Mouse (Mus musculus) neural tube, embryonic 14.5 days (tissue): ENCODE results near the gene Mpig6b. TPM values are rescaled to one million over a fixed set of nuclear protein-coding genes. Genes with fewer than 3 reads are reported as not detected.
A peak's percentile ranks its signal among the peaks of the same experiment; 100 is the strongest.

Experiments
- ATAC-seq: fragments of 200-750 bp; cut with Nextera tagmentation; 2 replicates; pipeline ENCODE4 v1.8.0; 2017; ENCODE audit warnings: low read depth, mild to moderate bottlenecking, moderate TSS enrichment, moderate library complexity
- H3K27ac ChIP-seq: fragments of 300-500 bp; sonication (generic); 2 replicates; pipeline ENCODE4 v1.5.1; 2014; ENCODE audit warnings: low read depth, mild to moderate bottlenecking, control low read depth, low read length, moderate library complexity, mixed read lengths
- H3K27me3 ChIP-seq: fragments of 300-500 bp; sonication (generic); 2 replicates; pipeline ENCODE4 v1.6.1; 2014; ENCODE audit warnings: low read length; ENCODE audit not compliant: control insufficient read depth, insufficient read depth
- H3K36me3 ChIP-seq: fragments of 300-500 bp; sonication (generic); 2 replicates; pipeline ENCODE4 v1.6.1; 2014; ENCODE audit warnings: low read length, mixed read lengths; ENCODE audit not compliant: control insufficient read depth, insufficient read depth
- H3K4me1 ChIP-seq: fragments of 300-500 bp; sonication (generic); 2 replicates; pipeline ENCODE4 v1.6.1; 2014; ENCODE audit warnings: low read length; ENCODE audit not compliant: control insufficient read depth, insufficient read depth
- H3K4me2 ChIP-seq: fragments of 300-500 bp; sonication (generic); 2 replicates; pipeline ENCODE4 v1.6.1; 2014; ENCODE audit warnings: mild to moderate bottlenecking, low read depth, low read length, control low read depth
- H3K4me3 ChIP-seq: fragments of 300-500 bp; sonication (generic); 2 replicates; pipeline ENCODE4 v1.5.1; 2014; ENCODE audit warnings: low read depth, low read length, control low read depth, mixed read lengths
- H3K9ac ChIP-seq: fragments of 300-500 bp; sonication (generic); replicated peaks from 2 replicates; pipeline ENCODE4 v1.6.1; 2014; ENCODE audit warnings: low read depth, mild to moderate bottlenecking, control low read depth, low read length, mixed read lengths
- H3K9me3 ChIP-seq: fragments of 300-500 bp; sonication (generic); 2 replicates; pipeline ENCODE4 v1.6.1; 2016; ENCODE audit warnings: low read length; ENCODE audit not compliant: control insufficient read depth
- WGBS: fragments of 180-500 bp; shearing (Covaris S2); extraction: QIAGEN DNeasy Blood & Tissue Kit; methylation state at CpG from one replicate; pipeline ENCODE4 v1.1.7; 2014; 5-methylcytosine and 5-hydroxymethylcytosine counted together
- polyA plus RNA-seq: library from polyadenylated mRNA; unstranded; fragments of >200 nt; fragmentation: Nextera tagmentation; extraction: Ambion mirVana; gene quantifications from 2 replicates; pipeline ENCODE4 v1.2.1, GENCODE M21; 2014

Gene Mpig6b
- polyA plus RNA-seq, 1 experiment from 2014 or later = 0.15 TPM

GRCm38 (mm10) chr17:35019894-35020293, 46.1 kb downstream of the Mpig6b start:
- H3K27me3 ChIP-seq = no peaks in the 10 kb centered on the region
- WGBS = 74% methylated on average over 11 of the region's 11 CpGs
- no peaks in the 10 kb centered on the region for H3K9me3 ChIP-seq
- H3K4me2 ChIP-seq = no peak overlapping the region
- peaks cover 15% of the 10 kb centered on the region for H3K36me3 ChIP-seq
- H3K9ac ChIP-seq = no peak overlapping the region
- H3K4me3 ChIP-seq = no peak overlapping the region
- H3K27ac ChIP-seq = no peak overlapping the region
- H3K4me1 ChIP-seq = no peaks in the 10 kb centered on the region
- ATAC-seq = no peak

DNA sequence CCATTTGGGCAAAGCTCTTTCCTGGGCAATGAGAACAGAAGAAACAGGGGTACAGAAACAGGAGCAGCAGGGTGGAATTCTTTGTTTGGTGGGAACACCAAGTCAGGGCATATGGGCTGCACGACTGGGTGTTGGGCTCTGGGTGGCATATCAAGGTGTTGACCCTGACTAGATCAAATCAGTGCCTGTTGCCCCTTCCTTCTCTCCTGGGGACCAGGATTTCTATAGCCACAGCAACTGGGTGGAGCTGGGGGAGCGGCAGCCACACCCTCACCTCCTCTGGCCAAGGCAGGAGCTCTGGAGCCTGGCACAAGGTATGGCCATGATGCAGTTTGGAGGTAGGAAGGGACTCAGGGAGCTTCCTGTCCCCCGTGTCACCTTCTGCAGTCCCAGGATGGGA, 47.8 kb downstream of the Mpig6b start:
- Histone ChIP-seq H3K27ac (no peak overlapping the region), H3K9ac (no peak overlapping the region), H3K4me3 (no peak overlapping the region), H3K9me3 (no peaks in the 10 kb centered on the region), H3K27me3 (no peaks in the 10 kb centered on the region), H3K36me3 (peaks cover 32% of the 10 kb centered on the region), H3K4me1 (no peaks in the 10 kb centered on the region), H3K4me2 (no peak overlapping the region)
- WGBS = 73% methylated on average over 3 of the region's 3 CpGs
- ATAC-seq = no peak

- ATAC-seq = no peak
Observed at GRCm38 (mm10) chr17:35017706-35018030, 48.3 kb downstream of the Mpig6b start.

DNA sequence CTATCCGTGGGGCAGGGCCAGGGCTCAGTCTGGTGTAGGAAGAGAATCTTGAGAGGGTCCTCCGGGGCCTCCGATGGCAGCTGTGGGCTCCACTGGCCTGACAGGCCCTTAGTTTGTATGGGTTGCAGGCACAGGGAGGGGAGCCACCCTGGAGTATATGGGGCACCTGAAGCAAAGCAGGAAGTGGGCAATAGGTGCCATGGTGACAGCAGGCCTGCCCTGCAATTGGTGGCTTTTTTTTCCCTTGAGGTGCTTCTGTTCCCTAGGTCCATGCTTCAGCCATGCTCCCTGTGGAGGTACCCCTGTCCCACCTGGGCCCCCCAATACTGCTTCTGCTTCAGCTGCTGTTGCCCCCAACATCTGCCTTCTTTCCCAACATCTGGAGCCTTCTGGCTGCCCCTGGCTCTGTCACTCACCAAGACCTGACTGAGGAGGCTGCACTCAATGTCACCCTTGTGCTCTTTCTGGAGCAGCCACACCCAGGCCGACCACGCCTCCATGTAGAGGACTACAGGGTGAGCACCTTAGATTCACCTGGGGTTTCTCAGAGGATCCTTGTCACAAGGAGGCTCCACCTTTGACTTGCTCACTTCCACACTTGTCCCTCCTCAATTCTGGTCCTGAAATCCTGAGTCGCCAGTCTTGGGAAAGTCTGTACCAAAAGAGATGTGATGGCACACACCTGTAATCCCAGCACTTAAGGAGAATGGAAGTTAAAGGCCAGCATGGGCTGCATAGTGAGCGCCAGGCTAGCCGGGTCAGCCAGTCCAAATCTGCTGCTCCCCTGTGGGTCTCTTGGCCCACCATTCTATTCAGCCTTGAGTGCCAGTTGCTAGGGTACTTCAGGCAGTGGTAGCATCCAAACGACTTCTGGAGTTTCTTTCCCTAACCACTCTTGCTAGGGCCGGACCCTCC, 48.9 kb downstream of the Mpig6b start:
- H3K27me3 ChIP-seq = no peaks in the 10 kb centered on the region
- no peaks in the 10 kb centered on the region for H3K4me1 ChIP-seq
- H3K9ac ChIP-seq = no peak overlapping the region
- H3K9me3 ChIP-seq = no peaks in the 10 kb centered on the region
- peaks cover 43% of the 10 kb centered on the region for H3K36me3 ChIP-seq
- H3K4me3 ChIP-seq = no peak overlapping the region
- ATAC-seq = no peak
- WGBS = 83% methylated on average over 10 of the region's 10 CpGs
- H3K27ac ChIP-seq = no peak overlapping the region
- no peak overlapping the region for H3K4me2 ChIP-seq

More at GRCm38 (mm10) chr17:35017706-35018030, 48.3 kb downstream of the Mpig6b start:
- Histone ChIP-seq H3K4me3 (no peak overlapping the region), H3K27me3 (no peaks in the 10 kb centered on the region), H3K9ac (no peak overlapping the region), H3K4me1 (no peaks in the 10 kb centered on the region), H3K4me2 (no peak overlapping the region), H3K9me3 (no peaks in the 10 kb centered on the region), H3K27ac (no peak overlapping the region), H3K36me3 (peaks cover 37% of the 10 kb centered on the region)
- WGBS = 78% methylated on average over 14 of the region's 14 CpGs

DNA sequence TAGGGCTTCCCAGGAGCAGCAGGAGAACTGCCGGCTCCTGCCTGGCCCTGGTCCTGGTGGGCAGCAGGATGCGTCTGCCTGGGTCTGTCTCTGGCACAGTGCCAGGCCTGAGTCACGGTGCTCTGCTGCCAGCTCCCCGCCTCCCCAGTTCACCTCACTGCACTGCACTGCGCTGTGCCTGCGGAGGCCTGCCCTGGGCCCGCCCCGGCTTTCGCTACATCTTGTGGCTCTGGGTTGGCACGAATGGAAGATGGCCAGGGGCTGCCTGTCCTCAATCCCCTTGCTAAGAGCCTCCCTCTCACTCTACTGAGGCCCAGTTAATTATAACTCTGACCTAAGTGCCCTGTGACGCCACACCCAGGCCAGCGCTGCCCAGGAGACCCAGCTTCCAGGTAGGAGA, 49.6 kb downstream of the Mpig6b start, which contains the start of gene Vwa7:
Gene Vwa7 (plus strand): TSS at position 204 of the 400 bp plus-strand sequence.
- Histone ChIP-seq H3K36me3 (peaks cover 49% of the 10 kb centered on the region), H3K9me3 (no peaks in the 10 kb centered on the region), H3K4me2 (no peak within 1 kb of the TSS), H3K9ac (no peak within 1 kb of the TSS), H3K27ac (no peak within 1 kb of the TSS), H3K4me1 (no peaks in the 10 kb centered on the region), H3K4me3 (no peak within 1 kb of the TSS), H3K27me3 (no peaks in the 10 kb centered on the region)
- ATAC-seq = peak; percentile 73; the same call in 1 of the 2 replicates
- WGBS = 59% methylated on average over 12 of the region's 12 CpGs

GRCm38 (mm10) chr17:35015296-35015695, 50.7 kb downstream of the Mpig6b start:
- Histone ChIP-seq H3K36me3 (peaks cover 60% of the 10 kb centered on the region), H3K4me2 (no peak overlapping the region), H3K4me3 (no peak overlapping the region), H3K27me3 (no peaks in the 10 kb centered on the region), H3K27ac (no peak overlapping the region), H3K4me1 (no peaks in the 10 kb centered on the region), H3K9me3 (no peaks in the 10 kb centered on the region), H3K9ac (no peak overlapping the region)
- WGBS = 95% methylated on average over 16 of the region's 16 CpGs
- no peak for ATAC-seq

- Histone ChIP-seq H3K4me3 (no peak overlapping the region), H3K9me3 (no peaks in the 10 kb centered on the region), H3K36me3 (peaks cover 65% of the 10 kb centered on the region), H3K27me3 (no peaks in the 10 kb centered on the region), H3K9ac (no peak overlapping the region), H3K4me1 (no peaks in the 10 kb centered on the region), H3K4me2 (no peak overlapping the region), H3K27ac (no peak overlapping the region)
- no peak for ATAC-seq
- 96% methylated on average over 6 of the region's 6 CpGs for WGBS
Observed at GRCm38 (mm10) chr17:35013221-35013620, 52.8 kb downstream of the Mpig6b start.

Other genes with a start within 250 kb of the Mpig6b start
- 30.5 and 37.7 TPM in 2 replicates for gene Stk19, start 229.2 kb downstream of the Mpig6b start, polyA plus RNA-seq
- gene Dxo, start 229.2 kb downstream of the Mpig6b start, polyA plus RNA-seq = 59.4 and 67.7 TPM in 2 replicates
- gene Skiv2l, start 216.0 kb downstream of the Mpig6b start, polyA plus RNA-seq = 46.2 and 57.7 TPM in 2 replicates
- 78.3 and 78.9 TPM in 2 replicates for gene Nelfe, start 215.8 kb downstream of the Mpig6b start, polyA plus RNA-seq
- gene Cfb, start 203.7 kb downstream of the Mpig6b start, polyA plus RNA-seq = 1.3 and 2.0 TPM in 2 replicates
- gene Zbtb12, start 186.7 kb downstream of the Mpig6b start, polyA plus RNA-seq = 2.2 and 2.3 TPM in 2 replicates
- gene Gm20547, start 184.1 kb downstream of the Mpig6b start, polyA plus RNA-seq = not detected in 2 replicates
- gene C2, start 167.9 kb downstream of the Mpig6b start, polyA plus RNA-seq = 1.5 and 2.1 TPM in 2 replicates
- gene Ehmt2, start 167.7 kb downstream of the Mpig6b start, polyA plus RNA-seq = 78.1 and 86.8 TPM in 2 replicates
- gene Slc44a4, start 151.7 kb downstream of the Mpig6b start, polyA plus RNA-seq = not detected in 2 replicates
- 27.4 and 30.1 TPM in 2 replicates for gene Neu1, start 134.9 kb downstream of the Mpig6b start, polyA plus RNA-seq
- 0.27 and 0.35 TPM in 2 replicates for gene Hspa1b, start 106.9 kb downstream of the Mpig6b start, polyA plus RNA-seq
- gene Gm20481, start 96.3 kb downstream of the Mpig6b start, polyA plus RNA-seq = not detected in 2 replicates
- gene Hspa1a, start 94.0 kb downstream of the Mpig6b start, polyA plus RNA-seq = 7.0 and 7.6 TPM in 2 replicates
- gene Hspa1l, start 93.5 kb downstream of the Mpig6b start, polyA plus RNA-seq = 1.6 and 2.8 TPM in 2 replicates
- gene Lsm2, start 84.3 kb downstream of the Mpig6b start, polyA plus RNA-seq = 89.1 and 89.5 TPM in 2 replicates
- 51.4 and 56.9 TPM in 2 replicates for gene Vars, start 65.2 kb downstream of the Mpig6b start, polyA plus RNA-seq
- gene Vwa7, start 49.6 kb downstream of the Mpig6b start, polyA plus RNA-seq = 0.11 and 0.15 TPM in 2 replicates
- gene Sapcd1, start 38.2 kb downstream of the Mpig6b start, polyA plus RNA-seq = 2.1 and 2.2 TPM in 2 replicates
- 1.9 and 2.2 TPM in 2 replicates for gene Msh5, start 19.4 kb downstream of the Mpig6b start, polyA plus RNA-seq
- gene Clic1, start 16.2 kb downstream of the Mpig6b start, polyA plus RNA-seq = 13.3 and 37.0 TPM in 2 replicates
- 269 and 303 TPM in 2 replicates for gene Ddah2, start 7.1 kb downstream of the Mpig6b start, polyA plus RNA-seq
- gene Ly6g6c, start 796 bp downstream of the Mpig6b start, polyA plus RNA-seq = not detected in 2 replicates
- 0.46 and 0.66 TPM in 2 replicates for gene Ly6g6e, start 10.7 kb upstream of the Mpig6b start, polyA plus RNA-seq
- gene Ly6g6d, start 11.9 kb upstream of the Mpig6b start, polyA plus RNA-seq = 0.84 and 1.8 TPM in 2 replicates
- gene Ly6g6f, start 19.4 kb upstream of the Mpig6b start, polyA plus RNA-seq = 0.23 TPM in 1 of 2 replicates, not detected in the other
- gene Abhd16a, start 23.1 kb upstream of the Mpig6b start, polyA plus RNA-seq = 82.3 and 92.5 TPM in 2 replicates
- not detected in 2 replicates for gene Ly6g5c, start 42.1 kb upstream of the Mpig6b start, polyA plus RNA-seq
- 0.52 and 0.92 TPM in 2 replicates for gene Ly6g5b, start 49.2 kb upstream of the Mpig6b start, polyA plus RNA-seq
- gene Gpank1, start 55.3 kb upstream of the Mpig6b start, polyA plus RNA-seq = 22.2 and 23.7 TPM in 2 replicates
- gene Csnk2b, start 55.9 kb upstream of the Mpig6b start, polyA plus RNA-seq = 361 and 363 TPM in 2 replicates
- gene D17H6S53E, start 60.2 kb upstream of the Mpig6b start, polyA plus RNA-seq = 8.1 and 9.7 TPM in 2 replicates
- gene Apom, start 65.9 kb upstream of the Mpig6b start, polyA plus RNA-seq = 0.75 and 0.89 TPM in 2 replicates
- gene Bag6, start 69.0 kb upstream of the Mpig6b start, polyA plus RNA-seq = 88.3 and 102 TPM in 2 replicates
- 181 and 195 TPM in 2 replicates for gene Prrc2a, start 98.7 kb upstream of the Mpig6b start, polyA plus RNA-seq
- gene Aif1, start 109.9 kb upstream of the Mpig6b start, polyA plus RNA-seq = 6.7 and 10.7 TPM in 2 replicates
- gene Lst1, start 122.3 kb upstream of the Mpig6b start, polyA plus RNA-seq = 3.7 and 8.8 TPM in 2 replicates
- 0.31 and 0.62 TPM in 2 replicates for gene Ltb, start 128.3 kb upstream of the Mpig6b start, polyA plus RNA-seq
- gene Tnf, start 135.8 kb upstream of the Mpig6b start, polyA plus RNA-seq = not detected in 2 replicates
- 0.24 and 0.26 TPM in 2 replicates for gene Lta, start 139.2 kb upstream of the Mpig6b start, polyA plus RNA-seq
- 0.44 TPM in 1 of 2 replicates, not detected in the other for gene Gm16181, start 154.7 kb upstream of the Mpig6b start, polyA plus RNA-seq
- 118 and 154 TPM in 2 replicates for gene Atp6v1g2, start 167.5 kb upstream of the Mpig6b start, polyA plus RNA-seq
- 3.4 and 4.3 TPM in 2 replicates for gene Nfkbil1, start 169.6 kb upstream of the Mpig6b start, polyA plus RNA-seq
- 373 and 383 TPM in 2 replicates for gene Ddx39b, start 175.6 kb upstream of the Mpig6b start, polyA plus RNA-seq
- gene H2-D1, start 196.5 kb upstream of the Mpig6b start, polyA plus RNA-seq = 99.9 and 111 TPM in 2 replicates